Mouse (Mus musculus) yolk sac, embryonic 10.5 days (tissue): ENCODE results near the gene Dock4.

Experiments used
- DNase-seq: peaks from one replicate; pipeline ENCODE4 v3.0.0-alpha.2; 2017; ENCODE audit warnings: low spot score

Dock4 gene

GRCm38 (mm10) chr12:40655861-40656260 is 210.1 kb downstream of the Dock4 start:
- DNase-seq, result no peak

- no peak for DNase-seq
These were observed 210.7 kb downstream of the Dock4 start for GRCm38 (mm10) chr12:40656438-40656837.

GRCm38 (mm10) chr12:40657229-40657885 is 211.6 kb downstream of the Dock4 start:
- no peak for DNase-seq

- no peak for DNase-seq
These were observed 213.9 kb downstream of the Dock4 start for GRCm38 (mm10) chr12:40659689-40660088.

GRCm38 (mm10) chr12:40669460-40669859 is 223.7 kb downstream of the Dock4 start:
- DNase-seq, result no peak

- DNase-seq, result no peak
These were observed 225.0 kb downstream of the Dock4 start for GRCm38 (mm10) chr12:40670766-40671165.

GRCm38 (mm10) chr12:40679713-40680112 is 234.0 kb downstream of the Dock4 start:
- DNase-seq, result no peak

- peak; percentile 7 for DNase-seq
These were observed 234.8 kb downstream of the Dock4 start for GRCm38 (mm10) chr12:40680551-40680950.

GRCm38 (mm10) chr12:40691444-40691843 is 245.7 kb downstream of the Dock4 start:
- no peak for DNase-seq

GRCm38 (mm10) chr12:40694082-40694721 is 248.4 kb downstream of the Dock4 start:
- no peak for DNase-seq

GRCm38 (mm10) chr12:40698330-40698729 is 252.6 kb downstream of the Dock4 start:
- DNase-seq, result no peak

GRCm38 (mm10) chr12:40702233-40702792 is 256.6 kb downstream of the Dock4 start:
- no peak for DNase-seq

- DNase-seq, result no peak
These were observed 258.5 kb downstream of the Dock4 start for GRCm38 (mm10) chr12:40704296-40704695.

GRCm38 (mm10) chr12:40707108-40707507 is 261.4 kb downstream of the Dock4 start:
- DNase-seq, result no peak

GRCm38 (mm10) chr12:40709094-40709493 is 263.3 kb downstream of the Dock4 start:
- DNase-seq, result no peak

- DNase-seq, result no peak
These were observed 266.5 kb downstream of the Dock4 start for GRCm38 (mm10) chr12:40712235-40712634.

- no peak for DNase-seq
These were observed 268.5 kb downstream of the Dock4 start for GRCm38 (mm10) chr12:40714288-40714687.

- DNase-seq, result no peak
These were observed 269.4 kb downstream of the Dock4 start for GRCm38 (mm10) chr12:40715174-40715573.

- no peak for DNase-seq
These were observed 282.6 kb downstream of the Dock4 start for GRCm38 (mm10) chr12:40728373-40728772.

GRCm38 (mm10) chr12:40730756-40731155 is 285.0 kb downstream of the Dock4 start:
- DNase-seq, result no peak

GRCm38 (mm10) chr12:40745501-40745900 is 299.7 kb downstream of the Dock4 start:
- DNase-seq, result no peak

GRCm38 (mm10) chr12:40746081-40746480 is 300.3 kb downstream of the Dock4 start:
- DNase-seq, result no peak

GRCm38 (mm10) chr12:40759281-40759680 is 313.5 kb downstream of the Dock4 start:
- DNase-seq, result no peak
